8 mouse cellular contexts compared by ENCODE assay signal in genomic region chr7:28311926-28312543, GRCm38 (mm10). TPM values are rescaled to one million over a fixed set of nuclear protein-coding genes. Genes with fewer than 3 reads are reported as not detected.
DNase-seq lines count a peak whose midpoint lies in the region; ATAC-seq lines count a peak whose summit lies in the region.

TSS of gene Timm50 (minus strand) at chr7:28312072.

- H3K4me2 ChIP-seq in kidney, embryonic 15.5 days: peak within 1 kb of the TSS; percentile 88

- DNase-seq in B cell, adult 2 months: peak; percentile 96
- peak; percentile 99 for DNase-seq in brain, adult 2 months (ENCODE audit: low read depth, low spot score)
- DNase-seq in heart, embryonic 10.5 days (ENCODE audit: low spot score): peak; percentile 98
- DNase-seq in liver: peak; percentile 96
- peak; percentile 97 to 99 for DNase-seq in spleen, postnatal 4 days (ENCODE audit: low spot score in 2 of 2)

- H3K4me3 ChIP-seq in heart, embryonic 10.5 days: peak within 1 kb of the TSS; percentile 99
- H3K4me3 ChIP-seq in kidney, embryonic 15.5 days (replicated peaks): peak within 1 kb of the TSS; percentile 99

- H3K9me3 ChIP-seq in heart, embryonic 10.5 days: no peaks in the 10 kb centered on the region
- no peaks in the 10 kb centered on the region for H3K9me3 ChIP-seq in kidney, embryonic 15.5 days (replicated peaks)

- no peaks in the 10 kb centered on the region for H3K27me3 ChIP-seq in heart, embryonic 10.5 days (ENCODE audit: insufficient read depth, poor library complexity, severe bottlenecking)
- H3K27me3 ChIP-seq in kidney, embryonic 15.5 days: no peaks in the 10 kb centered on the region

- H3K4me1 ChIP-seq in heart, embryonic 10.5 days: peaks cover 11% of the 10 kb centered on the region
- peaks cover 25% of the 10 kb centered on the region for H3K4me1 ChIP-seq in kidney, embryonic 15.5 days

- H3K27ac ChIP-seq in heart, embryonic 10.5 days: peak within 1 kb of the TSS; percentile 94
- peak within 1 kb of the TSS; percentile 82 for H3K27ac ChIP-seq in kidney, embryonic 15.5 days

- peak within 1 kb of the TSS; percentile 96 for H3K9ac ChIP-seq in kidney, embryonic 15.5 days

- under 1% methylated on average over 45 of the region's 45 CpGs for WGBS in heart, embryonic 10.5 days
- under 1% methylated on average over 45 of the region's 45 CpGs for WGBS in kidney, embryonic 15.5 days

- ATAC-seq in erythroblast, adult 5-6 weeks (replicated peaks; ENCODE audit: low FRiP score, poor library complexity, severe bottlenecking): peak; percentile 98
- peak; percentile 98 for ATAC-seq in kidney, embryonic 15.5 days (replicated peaks; ENCODE audit: low FRiP score)
- peak; percentile 96 for ATAC-seq in monocyte, adult 5-6 weeks (replicated peaks; ENCODE audit: insufficient number of reproducible peaks, low FRiP score, low TSS enrichment, poor library complexity, severe bottlenecking)

- H3K36me3 ChIP-seq in heart, embryonic 10.5 days: peaks cover 66% of the 10 kb centered on the region
- H3K36me3 ChIP-seq in kidney, embryonic 15.5 days: peaks cover 64% of the 10 kb centered on the region

RNA-seq across cellular contexts. Expression of gene Timm50, which starts in this region (rescaled TPM):
- 6.3 and 13.2 TPM in 2 replicates for total RNA-seq in erythroblast, adult 5-6 weeks (2015; ENCODE audit: low replicate concordance)
- total RNA-seq in erythroblast, adult 5-6 weeks (2017; ENCODE audit: low replicate concordance): 6.7 and 9.4 TPM in 2 replicates
- polyA plus RNA-seq in heart, embryonic 10.5 days (2016; fragmentation: Nextera tagmentation; extraction: Ambion mirVana): 171 and 189 TPM in 2 replicates
- polyA plus RNA-seq in kidney, embryonic 15.5 days (2015; fragmentation: Nextera tagmentation; extraction: Ambion mirVana): 154 and 160 TPM in 2 replicates
- 12.4 to 37.0 TPM (median 19.8 TPM) in 3 replicates for total RNA-seq in monocyte, adult 5-6 weeks (2017)

Comparison
In these comparisons a context has a peak if more than half of its experiments do, and no peak if none do; other contexts are left out.
1. Peak in every context shown above with its lines: DNase-seq, ATAC-seq, H3K4me3 ChIP-seq and H3K27ac ChIP-seq.